Mouse (Mus musculus) CH12.LX (cell line): Measurements from ENCODE around the gene Rab13. TPM values are rescaled to one million over a fixed set of nuclear protein-coding genes. Genes with fewer than 3 reads are reported as not detected.

Source experiments
- DNase-seq: peaks from one replicate; pipeline ENCODE4 v3.0.0-alpha.2; 2013; ENCODE audit errors: extremely low read depth
- H3K27ac ChIP-seq: 2 replicates; pipeline ENCODE4 v1.5.1; 2012; ENCODE audit warnings: low read depth, mild to moderate bottlenecking, control low read depth, moderate library complexity; ENCODE audit not compliant: insufficient read depth
- H3K27me3 ChIP-seq: replicated peaks from 2 replicates; pipeline ENCODE3; 2012; ENCODE audit warnings: inconsistent platforms
- H3K36me3 ChIP-seq, 2 experiments: replicated peaks in 1 of 2; 2 replicates each; pipeline versions ENCODE3 to v1.6.1; 2012; ENCODE audit warnings: inconsistent platforms in 1 of 2, low read length in 1 of 2, mild to moderate bottlenecking in 1 of 2, mixed read lengths in 1 of 2, moderate library complexity in 1 of 2; ENCODE audit not compliant: control insufficient read depth in 1 of 2, insufficient read depth in 1 of 2
- H3K4me1 ChIP-seq, 2 experiments: 2 replicates each; pipeline ENCODE4 v1.6.1; 2012; ENCODE audit warnings: inconsistent platforms in 1 of 2, moderate library complexity in 1 of 2; ENCODE audit not compliant: insufficient read depth in 2 of 2, control insufficient read depth in 1 of 2
- H3K4me2 ChIP-seq: 2 replicates; pipeline ENCODE4 v1.6.1; 2012; ENCODE audit warnings: low read depth, mild to moderate bottlenecking, control low read depth; ENCODE audit not compliant: poor library complexity, insufficient read depth, severe bottlenecking
- H3K4me3 ChIP-seq, 3 experiments: fragments of 150-350 bp in 1 of 3; sonication (generic) in 1 of 3; replicated peaks in 1 of 3; 2 replicates each; pipeline versions ENCODE3 to v1.5.1; 2011 to 2012; ENCODE audit warnings: low read depth in 2 of 3, low read length in 2 of 3, mild to moderate bottlenecking in 2 of 3, moderate library complexity in 2 of 3, control low read depth in 1 of 3, improper control_type of control experiment in 1 of 3, inconsistent platforms in 1 of 3, mixed read lengths in 1 of 3; ENCODE audit not compliant: poor library complexity in 1 of 3
- H3K79me2 ChIP-seq: replicated peaks from 2 replicates; pipeline ENCODE4 v1.6.1; 2012; ENCODE audit warnings: mild to moderate bottlenecking, moderate library complexity; ENCODE audit not compliant: control insufficient read depth, poor library complexity, insufficient read depth, severe bottlenecking; ENCODE audit errors: extremely low read depth
- H3K9ac ChIP-seq: 2 replicates; pipeline ENCODE4 v1.6.1; 2012; ENCODE audit warnings: low read depth, mild to moderate bottlenecking, control low read depth, moderate library complexity; ENCODE audit not compliant: insufficient read depth
- H3K9me3 ChIP-seq: replicated peaks from 2 replicates; pipeline ENCODE3; 2012; ENCODE audit warnings: low read length, inconsistent platforms, mixed read lengths
- E2F4 ChIP-seq: IDR thresholded peaks from 2 replicates; pipeline ENCODE4 v1.6.1; 2011; ENCODE audit warnings: low read depth, low read length, improper control_type of control experiment; ENCODE audit not compliant: insufficient replicate concordance
- ELF1 ChIP-seq: IDR thresholded peaks from 2 replicates; pipeline ENCODE4 v1.6.1; 2014; ENCODE audit warnings: low read depth, mild to moderate bottlenecking, inconsistent platforms, low read length, improper control_type of control experiment
- EP300 ChIP-seq: IDR thresholded peaks from 2 replicates; pipeline ENCODE4 v1.6.1; 2011; ENCODE audit warnings: low read length, improper control_type of control experiment
- HCFC1 ChIP-seq: IDR thresholded peaks from 2 replicates; pipeline ENCODE4 v1.6.1; 2012; ENCODE audit warnings: low read depth, mild to moderate bottlenecking, inconsistent platforms, low read length, improper control_type of control experiment
- JUND ChIP-seq: conservative IDR thresholded peaks from 2 replicates; pipeline ENCODE4 v1.6.1; 2011; ENCODE audit warnings: low read depth, low read length, improper control_type of control experiment
- KAT2A ChIP-seq: IDR thresholded peaks from 2 replicates; pipeline ENCODE4 v1.6.1; 2012; ENCODE audit warnings: low read length, improper control_type of control experiment, inconsistent platforms; ENCODE audit not compliant: insufficient replicate concordance
- MAFK ChIP-seq: IDR thresholded peaks from 2 replicates; pipeline ENCODE4 v1.6.1; 2011; ENCODE audit warnings: low read length, improper control_type of control experiment; ENCODE audit not compliant: insufficient replicate concordance
- MEF2A ChIP-seq: IDR thresholded peaks from 2 replicates; pipeline ENCODE4 v1.6.1; 2014; ENCODE audit warnings: low read depth, mild to moderate bottlenecking, inconsistent platforms, low read length, improper control_type of control experiment, borderline replicate concordance
- MYC ChIP-seq: IDR thresholded peaks from 2 replicates; pipeline ENCODE4 v1.6.1; 2011; ENCODE audit warnings: low read depth, mild to moderate bottlenecking, improper control_type of control experiment, low read length
- PAX5 ChIP-seq: IDR thresholded peaks from 2 replicates; pipeline ENCODE4 v1.6.1; 2012; ENCODE audit warnings: low read length, inconsistent platforms, mixed read lengths
- RCOR1 ChIP-seq: conservative IDR thresholded peaks from 2 replicates; pipeline ENCODE4 v1.6.1; 2012; ENCODE audit warnings: low read depth, mild to moderate bottlenecking, inconsistent platforms, low read length, improper control_type of control experiment
- SIN3A ChIP-seq: IDR thresholded peaks from 2 replicates; pipeline ENCODE4 v1.6.1; 2012; ENCODE audit warnings: low read length, improper control_type of control experiment, inconsistent platforms
- SMC3 ChIP-seq: IDR thresholded peaks from 2 replicates; pipeline ENCODE4 v1.6.1; 2011; ENCODE audit warnings: low read depth, low read length, improper control_type of control experiment
- TCF12 ChIP-seq: IDR thresholded peaks from 2 replicates; pipeline ENCODE4 v1.6.1; 2014; ENCODE audit warnings: low read depth, mild to moderate bottlenecking, inconsistent platforms, low read length, improper control_type of control experiment
- UBTF ChIP-seq: IDR thresholded peaks from 2 replicates; pipeline ENCODE4 v1.6.1; 2012; ENCODE audit warnings: low read depth, mild to moderate bottlenecking, inconsistent platforms, low read length, improper control_type of control experiment, moderate library complexity
- ZKSCAN1 ChIP-seq: IDR thresholded peaks from 2 replicates; pipeline ENCODE4 v1.6.1; 2012; ENCODE audit warnings: low read depth, inconsistent platforms, low read length, improper control_type of control experiment, borderline replicate concordance
- ZMIZ1 ChIP-seq: IDR thresholded peaks from 2 replicates; pipeline ENCODE4 v1.6.1; 2012; ENCODE audit warnings: low read depth, mild to moderate bottlenecking, inconsistent platforms, low read length, improper control_type of control experiment
- ZNF384 ChIP-seq: IDR thresholded peaks from 2 replicates; pipeline ENCODE4 v1.6.1; 2012; ENCODE audit warnings: low read depth, low read length, improper control_type of control experiment, inconsistent platforms
- dilution Hi-C: fragments of 300-500 bp; cut with MboI; formaldehyde crosslinking; loops from 2 replicates; pipeline ENCODE4 v1.14.3; 2020; ENCODE audit warnings: low sequenced_read_pairs; ENCODE audit not compliant: extremely low pct_unique_long_range_greater_than_20kb, extremely low pct_ligation_motif_present
- in situ Hi-C: fragments of 300-500 bp; cut with MboI; formaldehyde crosslinking; loops from 3 replicates; pipeline ENCODE4 v1.14.3; 2019; ENCODE audit warnings: low sequenced_read_pairs, low pct_ligation_motif_present, low pct_unique_long_range_greater_than_20kb, mixed read lengths
- polyA plus RNA-seq: library from polyadenylated mRNA; unstranded; fragments of >175 nt; gene quantifications from 2 replicates; pipeline ENCODE4 v1.2.1, GENCODE M21; 2012; ENCODE audit warnings: low read depth; ENCODE audit not compliant: insufficient read length
- total RNA-seq, 2 experiments: library from RNA; depleted of rRNA; stranded (reverse); fragments of 300-350 nt in 1 of 2; fragments of >200 nt in 1 of 2; gene quantifications; 2 replicates each; pipeline ENCODE4 v1.2.3; 2012 to 2014

Rab13 gene
- total and polyA plus RNA-seq, 3 experiments: 0.63 to 3.3 TPM; not detected in 1

DNA sequence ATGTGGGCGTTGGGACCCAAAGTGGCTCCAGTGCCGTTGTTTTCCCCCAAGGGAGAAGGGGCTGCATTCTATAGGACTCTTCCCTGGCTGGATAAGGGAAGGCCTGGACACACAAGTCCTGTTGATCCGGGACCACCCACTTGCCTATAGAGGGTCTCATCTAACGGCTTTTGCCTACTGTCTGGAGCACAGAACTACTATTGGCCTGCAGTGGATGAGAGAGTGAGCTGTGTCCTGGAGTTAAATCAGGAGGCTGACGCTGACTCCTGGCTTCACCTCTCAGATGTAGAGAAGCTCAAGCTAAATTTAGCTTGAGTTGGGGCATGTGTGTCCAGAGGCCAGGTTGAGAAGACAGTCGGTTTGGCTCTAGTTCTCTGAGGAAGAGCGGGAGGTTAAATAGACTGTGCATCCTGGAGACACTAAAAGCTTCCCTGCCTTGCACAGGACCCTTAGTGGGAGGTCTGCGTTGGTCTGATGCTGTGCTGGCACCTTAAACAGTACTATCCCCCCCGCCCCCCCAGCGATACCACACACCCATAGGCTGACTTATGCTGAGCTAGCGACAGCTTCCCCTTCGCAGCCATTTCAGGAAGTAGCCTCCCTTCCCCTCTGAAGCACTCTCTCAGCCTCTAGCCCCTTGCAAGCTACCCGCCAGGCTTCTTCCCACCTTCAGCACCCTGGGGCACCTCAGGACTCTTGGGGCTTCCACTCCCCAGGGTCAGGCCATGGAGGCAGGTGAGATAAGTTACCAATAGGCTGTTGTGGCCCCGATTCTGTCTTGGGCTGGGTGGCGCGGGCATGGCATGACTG is 52.6 kb downstream of the Rab13 start (continued):
- TF ChIP-seq MYC (peak; percentile 25; the same call in 1 of the 2 replicates), ZMIZ1 (peak; percentile 93), EP300 (0 out of 2 replicates have a peak, but pooled peaks have one; percentile 10), MAFK (peak; percentile 44; the same call in 1 of the 2 replicates), PAX5 (no peak)

DNA sequence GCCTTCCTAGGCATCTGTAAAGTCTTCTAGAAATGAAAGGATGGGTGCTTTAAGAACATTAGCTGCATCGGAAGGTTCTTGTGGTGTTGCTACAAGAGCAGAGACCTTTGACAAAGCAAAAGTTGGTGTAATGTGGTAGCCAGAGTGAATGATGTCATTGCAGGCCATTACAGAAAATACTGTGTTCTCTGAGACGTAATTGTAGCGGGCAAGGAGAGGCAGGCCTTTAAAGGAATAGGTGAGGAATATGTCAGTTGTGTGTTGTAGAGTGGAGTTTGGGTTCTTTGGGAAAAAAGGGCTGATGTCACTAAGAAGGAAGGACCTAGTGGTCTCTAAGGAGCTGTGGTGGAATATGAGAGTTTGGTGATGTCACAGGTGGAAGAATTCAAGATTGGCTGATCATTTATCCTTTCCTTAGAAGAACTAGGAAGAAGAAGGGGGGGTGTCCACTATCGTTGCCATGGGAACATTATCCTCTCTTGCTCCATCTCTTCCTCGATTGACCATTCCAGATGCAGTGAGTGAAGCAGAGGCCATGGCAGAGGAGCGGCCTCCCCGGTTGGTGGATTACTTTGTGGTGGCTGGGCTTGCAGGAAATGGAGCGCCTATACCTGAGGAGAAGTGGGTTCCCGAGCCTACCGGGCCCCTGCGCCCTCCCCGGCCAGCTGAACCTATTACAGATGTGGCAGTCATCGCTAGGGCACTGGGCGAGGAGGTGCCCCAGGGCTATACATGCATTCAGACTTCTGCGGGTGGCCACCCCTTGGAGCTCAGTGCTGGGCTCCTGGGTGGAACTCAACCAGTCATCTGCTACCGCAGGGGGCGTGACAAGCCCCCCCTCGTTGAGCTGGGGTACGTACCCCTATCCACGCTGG is 53.6 kb downstream of the Rab13 start:
- peaks cover 28% of the 10 kb centered on the region for H3K79me2 ChIP-seq
- peak overlapping the region; percentile 76 to 92 (median 90) for H3K4me3 ChIP-seq
- H3K27me3 ChIP-seq: no peaks in the 10 kb centered on the region
- no peaks in the 10 kb centered on the region for H3K9me3 ChIP-seq
- H3K36me3 ChIP-seq: peaks cover 57 to 69% of the 10 kb centered on the region in 2 experiments
- in situ Hi-C loops (no loop called here), dilution Hi-C loops (no loop called here)
- H3K27ac ChIP-seq: peak overlapping the region; percentile 98
- H3K4me2 ChIP-seq: peak overlapping the region; percentile 63
- H3K9ac ChIP-seq: peak overlapping the region; percentile 97
- TF ChIP-seq ZKSCAN1 (no peak), MEF2A (0 out of 2 replicates have a peak, but pooled peaks have one; percentile 24), SIN3A (no peak), ELF1 (0 out of 2 replicates have a peak, but pooled peaks have one; percentile 27), JUND (no peak), HCFC1 (no peak), ZMIZ1 (no peak), SMC3 (no peak), MYC (no peak), KAT2A (no peak), ZNF384 (no peak), MAFK (no peak), RCOR1 (no peak; the same call in 1 of the 2 replicates), UBTF (no peak), TCF12 (no peak), E2F4 (no peak)
- peaks cover 28 to 46% of the 10 kb centered on the region in 2 experiments for H3K4me1 ChIP-seq
- DNase-seq: no peak
